Mouse (Mus musculus) lung, postnatal 0 days (tissue): ENCODE measurements at regions not wholly inside any gene's neighbourhood (a gene's known extent, or its start where the extent isn't known, plus 50 kb on each side); places are given as distances from the start of the nearest gene placed in this dataset.

Experiments
- CTCF ChIP-seq: IDR thresholded peaks from 2 replicates; pipeline ENCODE4 v1.5.1; 2016; ENCODE audit warnings: antibody characterized with exemption, mild to moderate bottlenecking
- EP300 ChIP-seq: IDR thresholded peaks from 2 replicates; pipeline ENCODE4 v1.6.1; 2016; ENCODE audit warnings: antibody characterized with exemption, mild to moderate bottlenecking, control low read depth

GRCm38 (mm10) chr10:125498347-125498746 lies 109.1 kb upstream of the Slc16a7 start:
- TF ChIP-seq CTCF (peak; percentile 50), EP300 (no peak)
